Mouse (Mus musculus): ENCODE results near the gene Col6a5.

The Col6a5 gene

GRCm38 (mm10) chr9:105827791-105828385 is 132.6 kb downstream of the Col6a5 start, which contains the start of gene Col6a6:
Gene Col6a6, minus strand, starts transcription at chr9:105828160.
- DNase-seq (ENCODE audit: low spot score in 2 of 2) = no peak

DNA sequence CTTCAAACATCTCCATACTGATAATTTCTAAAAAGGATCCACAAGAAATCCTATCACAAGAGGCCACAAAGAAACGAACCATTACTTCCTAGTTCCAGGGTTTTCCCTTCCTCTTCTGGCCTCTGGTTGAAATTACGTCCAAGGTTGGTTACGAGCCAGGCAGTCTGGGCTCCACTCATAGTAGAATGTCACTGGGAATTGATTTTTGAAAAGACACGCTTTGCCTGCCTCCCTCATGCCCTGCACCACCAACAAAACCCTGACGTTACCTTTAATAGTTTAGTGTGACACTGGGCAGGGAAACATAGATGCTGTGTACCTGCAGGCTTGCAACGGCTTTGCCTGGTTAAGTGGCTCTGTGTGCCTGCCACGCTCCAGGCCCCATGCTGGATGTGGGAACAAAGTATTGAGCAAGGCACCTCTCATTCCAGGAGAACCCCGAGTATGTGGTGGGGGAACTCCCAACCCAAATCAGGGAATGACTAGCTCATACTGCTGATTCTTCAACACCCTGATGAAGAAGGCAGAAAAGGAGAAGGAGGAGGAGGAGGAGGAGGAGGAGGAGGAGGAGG is 133.3 kb downstream of the Col6a5 start:
- no peak for DNase-seq (ENCODE audit: low spot score in 2 of 2)

DNA sequence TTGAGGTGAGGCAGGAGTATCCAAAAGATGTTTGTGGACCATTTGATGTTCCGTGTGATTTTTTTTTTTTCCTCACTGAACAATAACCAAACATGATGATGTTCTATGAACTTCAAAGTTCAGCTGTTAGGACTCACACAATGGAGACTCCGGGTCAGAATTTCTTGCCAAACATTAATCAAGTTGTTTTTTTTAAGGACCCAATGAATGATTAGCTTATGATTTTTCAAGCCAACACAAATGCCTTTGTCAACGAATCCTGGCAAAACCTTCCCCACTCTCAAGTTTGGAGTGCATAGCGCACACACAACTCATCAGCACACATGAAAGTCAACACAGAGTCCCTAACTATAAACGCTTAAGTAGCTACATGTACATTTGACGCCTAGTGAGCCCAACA is 139.7 kb downstream of the Col6a5 start:
- DNase-seq (ENCODE audit: low spot score in 2 of 2) = no peak

DNA sequence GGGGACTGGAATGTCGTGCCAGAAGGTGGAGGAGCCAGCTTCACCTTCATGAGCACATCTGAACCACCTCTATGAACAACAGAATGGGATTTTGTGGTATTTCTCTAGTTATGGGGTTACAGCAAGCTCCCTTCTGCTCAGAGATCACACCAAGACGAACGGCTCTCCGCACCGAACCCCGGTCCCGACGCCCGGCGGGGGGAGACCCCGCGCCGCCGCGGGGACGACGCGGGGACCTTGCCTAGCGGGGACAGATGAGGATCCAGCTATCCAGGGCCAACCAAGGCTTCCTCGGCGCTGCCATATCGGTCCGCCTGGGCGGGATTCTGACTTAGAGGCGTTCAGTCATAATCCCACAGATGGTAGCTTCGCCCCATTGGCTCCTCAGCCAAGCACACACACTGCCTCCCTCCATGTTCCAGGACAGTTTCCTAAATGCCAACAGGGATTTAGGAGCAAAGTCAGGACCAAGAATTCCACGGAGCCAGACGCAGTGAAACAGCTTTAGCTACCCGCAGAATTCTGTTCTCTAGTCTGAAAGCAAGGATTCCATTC is 141.2 kb downstream of the Col6a5 start:
- DNase-seq (ENCODE audit: low spot score in 2 of 2) = no peak

GRCm38 (mm10) chr9:105814436-105814835 is 146.0 kb downstream of the Col6a5 start:
- DNase-seq (ENCODE audit: low spot score in 2 of 2) = no peak

DNA sequence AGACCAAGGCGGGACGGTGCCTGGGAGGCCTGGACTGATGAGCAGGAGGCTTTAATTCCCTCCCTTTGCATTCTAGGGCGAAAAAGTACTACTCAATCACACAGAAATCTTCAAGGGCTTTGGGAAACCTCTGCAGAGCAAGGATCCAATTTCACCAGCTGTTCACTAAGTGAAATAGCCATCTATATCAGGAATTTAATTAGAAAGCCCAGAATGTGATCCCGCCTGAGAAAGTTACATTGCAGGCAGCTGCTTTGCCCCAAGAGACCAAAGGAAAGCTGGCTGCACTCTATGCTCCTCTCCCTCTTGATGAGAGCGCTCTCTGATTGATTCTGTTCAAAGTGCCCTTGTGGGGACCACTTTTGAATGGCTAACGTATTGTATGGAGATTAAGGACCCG is 149.0 kb downstream of the Col6a5 start:
- DNase-seq (ENCODE audit: low spot score in 2 of 2) = no peak

DNA sequence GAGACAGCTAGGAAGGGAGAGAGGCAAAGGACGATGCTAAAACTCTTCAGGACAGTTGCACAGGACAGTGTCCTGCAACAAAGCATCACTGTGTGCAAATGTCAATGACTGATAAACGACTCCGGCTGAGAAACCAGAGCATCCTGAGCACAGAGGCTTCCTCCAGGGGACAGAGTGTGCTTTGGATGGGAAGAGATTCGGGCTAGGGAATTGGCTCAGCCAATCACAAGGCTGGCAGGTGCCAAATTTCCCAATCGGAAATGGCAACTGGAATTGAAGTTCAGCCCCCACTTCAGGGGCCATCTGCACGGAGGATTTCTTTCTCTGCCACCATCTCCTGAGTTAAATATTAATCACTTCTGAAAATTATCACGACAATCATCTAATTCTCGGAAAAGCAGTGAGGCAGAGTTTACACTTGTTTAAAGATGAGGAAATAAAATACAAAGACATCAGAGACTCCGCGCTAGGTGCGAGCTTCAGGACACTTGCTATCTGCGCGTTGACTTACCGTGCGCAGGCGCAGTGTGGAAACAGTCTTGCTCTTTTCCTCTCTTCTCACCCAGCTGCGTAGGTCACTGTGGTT is 151.4 kb downstream of the Col6a5 start:
- DNase-seq (ENCODE audit: low spot score in 2 of 2) = no peak

Data from right cerebral cortex, adult 2 months (tissue).